Mouse (Mus musculus) midbrain, embryonic 14.5 days (tissue): ENCODE results near the gene Ccdc183. TPM values are rescaled to one million over a fixed set of nuclear protein-coding genes. Genes with fewer than 3 reads are reported as not detected.

Source experiments
- ATAC-seq: fragments of 200-750 bp; cut with Nextera tagmentation; 2 replicates; pipeline ENCODE4 v1.8.0; 2017; ENCODE audit warnings: moderate number of reproducible peaks, moderate library complexity; ENCODE audit not compliant: low FRiP score, low TSS enrichment
- DNase-seq: peaks from one replicate; pipeline ENCODE4 v3.0.0-alpha.2; 2015
- H3K27ac ChIP-seq: fragments of 300-500 bp; sonication (generic); replicated peaks from 2 replicates; pipeline ENCODE4 v1.5.1; 2014; ENCODE audit warnings: mild to moderate bottlenecking, low read depth, low read length, moderate library complexity
- H3K27me3 ChIP-seq: fragments of 300-500 bp; sonication (generic); 2 replicates; pipeline ENCODE4 v1.6.1; 2014; ENCODE audit warnings: low read length, control low read depth, mixed read lengths; ENCODE audit not compliant: control insufficient read depth, insufficient read depth
- H3K36me3 ChIP-seq: fragments of 300-500 bp; sonication (generic); 2 replicates; pipeline ENCODE4 v1.6.1; 2014; ENCODE audit warnings: low read length, control low read depth; ENCODE audit not compliant: control insufficient read depth, insufficient read depth
- H3K4me1 ChIP-seq: fragments of 300-500 bp; sonication (generic); 2 replicates; pipeline ENCODE4 v1.6.1; 2014; ENCODE audit warnings: mild to moderate bottlenecking, antibody characterized with exemption, low read length, control low read depth; ENCODE audit not compliant: control insufficient read depth, insufficient read depth
- H3K4me2 ChIP-seq: fragments of 300-500 bp; sonication (generic); 2 replicates; pipeline ENCODE4 v1.6.1; 2014; ENCODE audit warnings: mild to moderate bottlenecking, low read length, moderate library complexity
- H3K4me3 ChIP-seq: fragments of 300-500 bp; sonication (generic); replicated peaks from 2 replicates; pipeline ENCODE4 v1.5.1; 2014; ENCODE audit warnings: low read depth, low read length
- H3K9ac ChIP-seq: fragments of 300-500 bp; sonication (generic); replicated peaks from 2 replicates; pipeline ENCODE4 v1.6.1; 2014; ENCODE audit warnings: mild to moderate bottlenecking, low read length, moderate library complexity
- H3K9me3 ChIP-seq: fragments of 300-500 bp; sonication (generic); 2 replicates; pipeline ENCODE4 v1.6.1; 2016; ENCODE audit warnings: low read length, control low read depth, mixed read lengths; ENCODE audit not compliant: control insufficient read depth
- WGBS: fragments of 180-500 bp; shearing (Covaris S2); extraction: QIAGEN DNeasy Blood & Tissue Kit; methylation state at CpG from one replicate; pipeline ENCODE4 v1.1.7; 2014; 5-methylcytosine and 5-hydroxymethylcytosine counted together
- polyA plus RNA-seq: library from polyadenylated mRNA; unstranded; fragments of >200 nt; fragmentation: Nextera tagmentation; extraction: Ambion mirVana; gene quantifications from 2 replicates; pipeline ENCODE4 v1.2.1, GENCODE M21; 2014

The Ccdc183 gene
- polyA plus RNA-seq, 1 experiment from 2014 or later = 0.33 TPM

GRCm38 (mm10) chr2:25596765-25597510, 20.5 kb downstream of the Ccdc183 start:
- WGBS = 98% methylated on average over 5 of the region's 5 CpGs
- Histone ChIP-seq H3K9ac (no peak overlapping the region), H3K4me3 (no peak overlapping the region), H3K4me2 (no peak overlapping the region), H3K27ac (no peak overlapping the region), H3K9me3 (no peaks in the 10 kb centered on the region), H3K36me3 (peaks cover 94% of the 10 kb centered on the region), H3K27me3 (no peaks in the 10 kb centered on the region), H3K4me1 (no peaks in the 10 kb centered on the region)
- ATAC-seq (no peak), DNase-seq (no peak)

- Histone ChIP-seq H3K27ac (no peak overlapping the region), H3K9me3 (no peaks in the 10 kb centered on the region), H3K36me3 (peaks cover 89% of the 10 kb centered on the region), H3K9ac (no peak overlapping the region), H3K4me3 (no peak overlapping the region), H3K4me2 (no peak overlapping the region), H3K27me3 (no peaks in the 10 kb centered on the region), H3K4me1 (no peaks in the 10 kb centered on the region)
- peak; percentile 10 for DNase-seq
- 91% methylated on average over 2 of the region's 2 CpGs for WGBS
- no peak for ATAC-seq
Observed at GRCm38 (mm10) chr2:25591863-25592262, 25.6 kb downstream of the Ccdc183 start.

GRCm38 (mm10) chr2:25588227-25588907, 29.1 kb downstream of the Ccdc183 start:
- WGBS = 97% methylated on average over 8 of the region's 8 CpGs
- H3K36me3 ChIP-seq = peaks cover 92% of the 10 kb centered on the region

GRCm38 (mm10) chr2:25587290-25587689, 30.2 kb downstream of the Ccdc183 start:
- H3K27me3 ChIP-seq = no peaks in the 10 kb centered on the region
- no peaks in the 10 kb centered on the region for H3K9me3 ChIP-seq
- no peak overlapping the region for H3K4me3 ChIP-seq
- WGBS = 87% methylated on average over 8 of the region's 8 CpGs
- DNase-seq (no peak), ATAC-seq (no peak)
- peaks cover 5% of the 10 kb centered on the region; the same call in 1 of the 2 replicates for H3K4me1 ChIP-seq
- H3K9ac ChIP-seq = no peak overlapping the region
- H3K4me2 ChIP-seq = no peak overlapping the region
- peaks cover 88% of the 10 kb centered on the region for H3K36me3 ChIP-seq
- H3K27ac ChIP-seq = no peak overlapping the region

More at GRCm38 (mm10) chr2:25588227-25588907, 29.1 kb downstream of the Ccdc183 start:
- no peak for ATAC-seq
- Histone ChIP-seq H3K4me2 (no peak overlapping the region), H3K4me1 (no peaks in the 10 kb centered on the region), H3K27ac (no peak overlapping the region), H3K9ac (no peak overlapping the region), H3K27me3 (no peaks in the 10 kb centered on the region), H3K4me3 (no peak overlapping the region), H3K9me3 (no peaks in the 10 kb centered on the region)
- no peak for DNase-seq

- H3K4me1 ChIP-seq = peaks cover 17% of the 10 kb centered on the region; the same call in 1 of the 2 replicates
- 97% methylated on average over 3 of the region's 3 CpGs for WGBS
- DNase-seq (no peak), ATAC-seq (no peak)
- no peaks in the 10 kb centered on the region for H3K9me3 ChIP-seq
- peaks cover 72% of the 10 kb centered on the region for H3K36me3 ChIP-seq
- no peak overlapping the region for H3K27ac ChIP-seq
- no peak overlapping the region for H3K4me2 ChIP-seq
- no peak overlapping the region for H3K9ac ChIP-seq
- H3K4me3 ChIP-seq = no peak overlapping the region
- H3K27me3 ChIP-seq = peaks cover 4% of the 10 kb centered on the region
Observed at GRCm38 (mm10) chr2:25585601-25586000, 31.9 kb downstream of the Ccdc183 start.

GRCm38 (mm10) chr2:25584856-25585255, 32.6 kb downstream of the Ccdc183 start:
- no peaks in the 10 kb centered on the region for H3K9me3 ChIP-seq
- peaks cover 12% of the 10 kb centered on the region for H3K27me3 ChIP-seq
- peaks cover 21% of the 10 kb centered on the region for H3K4me1 ChIP-seq
- no peak overlapping the region for H3K4me2 ChIP-seq
- DNase-seq = no peak
- no peak overlapping the region for H3K4me3 ChIP-seq
- peaks cover 64% of the 10 kb centered on the region for H3K36me3 ChIP-seq
- no peak for ATAC-seq
- 91% methylated on average over 4 of the region's 4 CpGs for WGBS
- no peak overlapping the region for H3K27ac ChIP-seq
- no peak overlapping the region for H3K9ac ChIP-seq

GRCm38 (mm10) chr2:25584152-25584551, 33.3 kb downstream of the Ccdc183 start:
- Histone ChIP-seq H3K27ac (no peak overlapping the region), H3K36me3 (peaks cover 60% of the 10 kb centered on the region), H3K9me3 (no peaks in the 10 kb centered on the region), H3K27me3 (peaks cover 19% of the 10 kb centered on the region), H3K4me1 (peaks cover 23% of the 10 kb centered on the region), H3K9ac (no peak overlapping the region), H3K4me2 (no peak overlapping the region), H3K4me3 (no peak overlapping the region)
- no peak for ATAC-seq
- WGBS = 94% methylated on average over 3 of the region's 3 CpGs
- no peak for DNase-seq

- 79% methylated on average over 4 of the region's 4 CpGs for WGBS
- no peak for ATAC-seq
- Histone ChIP-seq H3K4me3 (no peak overlapping the region), H3K27me3 (peaks cover 25% of the 10 kb centered on the region), H3K4me2 (no peak overlapping the region), H3K9me3 (no peaks in the 10 kb centered on the region), H3K4me1 (peaks cover 23% of the 10 kb centered on the region), H3K27ac (no peak overlapping the region), H3K36me3 (peaks cover 56% of the 10 kb centered on the region), H3K9ac (no peak overlapping the region)
- DNase-seq = no peak
Observed at GRCm38 (mm10) chr2:25583571-25583970, 33.9 kb downstream of the Ccdc183 start.

- Histone ChIP-seq H3K4me1 (peaks cover 23% of the 10 kb centered on the region), H3K4me3 (no peak overlapping the region), H3K27ac (0 out of 2 replicates have a peak overlapping the region, but pooled peaks have one; percentile 13), H3K4me2 (no peak overlapping the region), H3K9ac (no peak overlapping the region), H3K36me3 (peaks cover 51% of the 10 kb centered on the region), H3K9me3 (no peaks in the 10 kb centered on the region), H3K27me3 (peaks cover 29% of the 10 kb centered on the region)
- DNase-seq (no peak), ATAC-seq (no peak)
- 76% methylated on average over 6 of the region's 6 CpGs for WGBS
Observed at GRCm38 (mm10) chr2:25583120-25583481, 34.4 kb downstream of the Ccdc183 start.
